Mouse (Mus musculus): ENCODE measurements at regions not wholly inside any gene's neighbourhood (a gene's known extent, or its start where the extent isn't known, plus 50 kb on each side); places are given as distances from the start of the nearest gene placed in this dataset.

DNA sequence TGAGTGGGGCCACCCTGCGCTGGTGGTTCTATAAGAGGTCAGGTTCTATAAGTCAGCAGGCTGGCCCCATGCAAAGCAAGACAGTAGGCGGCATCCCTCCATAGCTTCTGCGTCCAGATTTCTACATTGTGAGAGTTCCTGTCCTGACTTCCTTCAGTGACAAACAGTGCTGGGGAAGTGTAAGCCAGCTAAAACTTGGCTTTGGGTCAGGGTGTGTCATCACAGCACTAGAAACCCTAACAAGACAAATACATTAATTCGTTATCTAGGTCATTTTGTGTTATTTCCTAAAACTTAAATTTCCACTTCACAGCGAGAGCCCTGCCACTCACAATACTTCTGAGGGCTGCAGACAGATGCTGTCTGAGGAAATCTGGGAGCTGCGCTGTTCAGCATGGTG lies 181.3 kb downstream of the Ifng start:
- no peak for ATAC-seq (ENCODE audit: extremely low read depth, insufficient number of reproducible peaks, low FRiP score, poor library complexity, severe bottlenecking)
- Histone ChIP-seq H3K36me3 (replicated peaks) (no peaks in the 10 kb centered on the region), H3K4me3 (ENCODE audit: low read depth, low read length) (no peak overlapping the region), H3K27me3 (ENCODE audit: insufficient read depth, low read length) (no peaks in the 10 kb centered on the region), H3K9me3 (replicated peaks) (peaks cover 59% of the 10 kb centered on the region), H3K4me1 (ENCODE audit: insufficient read depth, low read depth, low read length) (no peaks in the 10 kb centered on the region)
- TF ChIP-seq CTCF (IDR thresholded peaks at IDR 0.05; ENCODE audit: low read depth, low read length), result no peak
- TF ChIP-seq POLR2AphosphoS5 (IDR thresholded peaks at IDR 0.05; ENCODE audit: insufficient replicate concordance, low read depth, low read length), result no peak
- no peak for TF ChIP-seq TAL1 (conservative IDR thresholded peaks at IDR 0.05; ENCODE audit: low read depth, low read length)
- TF ChIP-seq GATA2 (IDR thresholded peaks at IDR 0.05; ENCODE audit: borderline replicate concordance, low read depth, low read length), result no peak
- TF ChIP-seq GATA1 (IDR thresholded peaks at IDR 0.05; ENCODE audit: borderline replicate concordance, low read length), result no peak
- DNase-seq (ENCODE audit: low spot score), result no peak

DNA sequence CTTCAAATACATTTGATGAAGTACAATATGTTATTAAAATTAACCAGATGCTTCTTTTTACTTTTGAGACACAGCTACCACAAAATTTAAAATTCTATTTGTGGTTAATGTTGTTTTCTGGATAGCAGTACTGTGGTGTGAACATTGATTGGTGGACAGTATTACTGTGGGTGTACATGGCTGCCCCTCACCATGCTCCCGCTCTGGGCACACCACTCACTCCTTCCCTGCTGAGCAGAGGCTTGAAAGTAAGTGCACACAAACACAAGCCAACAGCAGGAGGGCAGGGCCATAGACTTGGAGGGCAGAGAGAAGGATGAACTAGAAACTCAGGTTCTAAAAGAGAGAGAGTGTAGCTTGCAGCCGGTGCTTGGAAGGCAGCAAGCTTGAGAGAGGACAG lies 182.1 kb downstream of the Ifng start:
- Histone ChIP-seq H3K27me3 (ENCODE audit: insufficient read depth, low read length) (no peaks in the 10 kb centered on the region), H3K4me1 (ENCODE audit: insufficient read depth, low read depth, low read length) (no peaks in the 10 kb centered on the region), H3K4me3 (ENCODE audit: low read depth, low read length) (no peak overlapping the region), H3K9me3 (replicated peaks) (peaks cover 57% of the 10 kb centered on the region), H3K36me3 (replicated peaks) (no peaks in the 10 kb centered on the region)
- DNase-seq (ENCODE audit: low spot score) (no peak), ATAC-seq (ENCODE audit: extremely low read depth, insufficient number of reproducible peaks, low FRiP score, poor library complexity, severe bottlenecking) (no peak)
- TF ChIP-seq CTCF (IDR thresholded peaks at IDR 0.05; ENCODE audit: low read depth, low read length) (no peak), GATA2 (IDR thresholded peaks at IDR 0.05; ENCODE audit: borderline replicate concordance, low read depth, low read length) (no peak), GATA1 (IDR thresholded peaks at IDR 0.05; ENCODE audit: borderline replicate concordance, low read length) (no peak), POLR2AphosphoS5 (IDR thresholded peaks at IDR 0.05; ENCODE audit: insufficient replicate concordance, low read depth, low read length) (no peak), TAL1 (conservative IDR thresholded peaks at IDR 0.05; ENCODE audit: low read depth, low read length) (no peak)

DNA sequence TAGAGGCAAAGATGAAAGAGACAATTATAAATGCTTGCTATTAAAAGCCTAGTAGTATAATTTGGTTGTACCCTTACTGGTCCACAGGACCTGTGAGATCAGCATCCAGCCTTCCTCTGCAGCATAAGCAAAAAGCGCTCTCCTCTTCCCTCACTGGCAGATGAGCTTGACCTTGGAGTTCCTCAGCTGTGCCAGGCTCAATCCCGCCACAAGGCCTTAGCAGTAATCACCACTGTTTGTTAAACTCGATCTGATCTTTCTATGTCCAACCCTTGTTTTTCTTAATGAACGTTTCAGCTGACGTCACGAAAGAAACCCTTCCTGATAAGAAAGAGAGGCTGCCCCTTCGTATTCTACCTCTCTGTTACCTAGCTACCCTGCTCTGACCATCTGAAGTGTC lies 183.5 kb downstream of the Ifng start:
- no peaks in the 10 kb centered on the region for H3K4me1 ChIP-seq (ENCODE audit: insufficient read depth, low read depth, low read length)
- no peak overlapping the region for H3K4me3 ChIP-seq (ENCODE audit: low read depth, low read length)
- DNase-seq (ENCODE audit: low spot score) (no peak), ATAC-seq (ENCODE audit: extremely low read depth, insufficient number of reproducible peaks, low FRiP score, poor library complexity, severe bottlenecking) (no peak)
- H3K27me3 ChIP-seq (ENCODE audit: insufficient read depth, low read length), result no peaks in the 10 kb centered on the region
- peaks cover 54% of the 10 kb centered on the region for H3K9me3 ChIP-seq (replicated peaks)
- H3K36me3 ChIP-seq (replicated peaks), result no peaks in the 10 kb centered on the region
- no peak for TF ChIP-seq GATA2 (IDR thresholded peaks at IDR 0.05; ENCODE audit: borderline replicate concordance, low read depth, low read length)
- TF ChIP-seq GATA1 (IDR thresholded peaks at IDR 0.05; ENCODE audit: borderline replicate concordance, low read length), result no peak
- no peak for TF ChIP-seq CTCF (IDR thresholded peaks at IDR 0.05; ENCODE audit: low read depth, low read length)

DNA sequence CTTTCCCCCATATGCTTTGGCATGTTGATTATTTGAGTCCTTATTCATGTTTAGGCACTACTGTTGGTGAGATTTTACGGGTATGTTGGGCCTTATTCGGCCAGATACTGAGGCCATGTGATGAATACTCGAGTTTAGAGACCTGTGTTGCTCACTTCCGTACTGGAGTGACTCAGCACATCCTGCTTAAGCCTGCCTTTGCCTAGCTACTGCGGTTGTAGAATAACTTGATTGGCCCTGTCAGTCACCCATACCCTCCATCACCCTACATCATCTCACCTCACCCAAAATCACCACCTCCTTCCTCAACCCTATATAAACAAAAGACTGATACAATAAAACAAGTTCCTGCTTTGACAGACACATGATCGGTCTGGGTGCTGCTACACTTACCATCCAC lies 187.2 kb downstream of the Ifng start:
- TF ChIP-seq GATA1 (IDR thresholded peaks at IDR 0.05; ENCODE audit: borderline replicate concordance, low read length), result no peak
- TF ChIP-seq GATA2 (IDR thresholded peaks at IDR 0.05; ENCODE audit: borderline replicate concordance, low read depth, low read length), result no peak
- no peak for TF ChIP-seq CTCF (IDR thresholded peaks at IDR 0.05; ENCODE audit: low read depth, low read length)
- TF ChIP-seq TAL1 (conservative IDR thresholded peaks at IDR 0.05; ENCODE audit: low read depth, low read length), result no peak
- TF ChIP-seq POLR2AphosphoS5 (IDR thresholded peaks at IDR 0.05; ENCODE audit: insufficient replicate concordance, low read depth, low read length), result no peak
- Histone ChIP-seq H3K9me3 (replicated peaks) (peaks cover 47% of the 10 kb centered on the region), H3K27me3 (ENCODE audit: insufficient read depth, low read length) (no peaks in the 10 kb centered on the region), H3K4me1 (ENCODE audit: insufficient read depth, low read depth, low read length) (no peaks in the 10 kb centered on the region), H3K4me3 (ENCODE audit: low read depth, low read length) (no peak overlapping the region), H3K36me3 (replicated peaks) (no peaks in the 10 kb centered on the region)
- ATAC-seq (ENCODE audit: extremely low read depth, insufficient number of reproducible peaks, low FRiP score, poor library complexity, severe bottlenecking) (no peak), DNase-seq (ENCODE audit: low spot score) (no peak)

DNA sequence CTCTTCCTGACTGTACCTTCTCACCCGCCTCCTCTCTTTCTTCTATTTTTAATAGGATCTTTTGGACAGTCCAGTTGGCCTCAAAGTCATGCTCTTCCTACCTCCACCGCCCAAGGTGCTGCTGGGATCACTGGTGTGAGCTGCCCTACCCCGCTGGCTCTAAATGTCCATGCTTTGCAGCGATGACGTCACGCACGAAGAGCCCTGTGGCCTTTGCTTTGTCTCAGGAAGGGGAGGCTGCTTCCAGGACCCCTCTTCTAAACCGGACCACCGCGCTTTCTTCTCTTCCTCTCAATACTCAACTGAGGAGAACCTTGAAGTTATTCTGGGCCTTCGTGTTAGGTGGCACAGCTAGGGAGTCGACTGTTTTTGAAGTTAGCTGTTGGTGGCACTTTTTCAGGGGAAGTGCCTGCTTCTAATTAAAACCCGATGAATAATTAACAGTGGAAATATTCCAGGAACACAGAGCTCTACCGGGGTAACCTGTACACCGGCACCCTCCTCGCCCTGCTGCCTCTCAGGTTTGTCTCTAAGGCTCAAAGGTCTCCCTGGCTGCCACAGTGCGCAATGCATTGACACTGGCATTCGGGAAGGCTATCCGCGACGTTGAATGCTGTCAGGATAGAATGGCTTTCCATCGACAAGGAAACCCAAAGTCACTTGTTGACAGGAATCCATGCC lies 188.7 kb downstream of the Ifng start:
- H3K4me3 ChIP-seq (ENCODE audit: low read depth, low read length), result no peak overlapping the region
- H3K4me1 ChIP-seq (ENCODE audit: insufficient read depth, low read depth, low read length), result no peaks in the 10 kb centered on the region
- H3K27me3 ChIP-seq (ENCODE audit: insufficient read depth, low read length), result no peaks in the 10 kb centered on the region
- H3K36me3 ChIP-seq (replicated peaks), result no peaks in the 10 kb centered on the region
- no peak for TF ChIP-seq GATA2 (IDR thresholded peaks at IDR 0.05; ENCODE audit: borderline replicate concordance, low read depth, low read length)
- no peak for TF ChIP-seq CTCF (IDR thresholded peaks at IDR 0.05; ENCODE audit: low read depth, low read length)
- TF ChIP-seq GATA1 (IDR thresholded peaks at IDR 0.05; ENCODE audit: borderline replicate concordance, low read length), result no peak
- TF ChIP-seq TAL1 (conservative IDR thresholded peaks at IDR 0.05; ENCODE audit: low read depth, low read length), result no peak
- no peak for TF ChIP-seq POLR2AphosphoS5 (IDR thresholded peaks at IDR 0.05; ENCODE audit: insufficient replicate concordance, low read depth, low read length)
- peaks cover 42% of the 10 kb centered on the region for H3K9me3 ChIP-seq (replicated peaks)
- no peak for DNase-seq (ENCODE audit: low spot score)
- no peak for ATAC-seq (ENCODE audit: extremely low read depth, insufficient number of reproducible peaks, low FRiP score, poor library complexity, severe bottlenecking)

DNA sequence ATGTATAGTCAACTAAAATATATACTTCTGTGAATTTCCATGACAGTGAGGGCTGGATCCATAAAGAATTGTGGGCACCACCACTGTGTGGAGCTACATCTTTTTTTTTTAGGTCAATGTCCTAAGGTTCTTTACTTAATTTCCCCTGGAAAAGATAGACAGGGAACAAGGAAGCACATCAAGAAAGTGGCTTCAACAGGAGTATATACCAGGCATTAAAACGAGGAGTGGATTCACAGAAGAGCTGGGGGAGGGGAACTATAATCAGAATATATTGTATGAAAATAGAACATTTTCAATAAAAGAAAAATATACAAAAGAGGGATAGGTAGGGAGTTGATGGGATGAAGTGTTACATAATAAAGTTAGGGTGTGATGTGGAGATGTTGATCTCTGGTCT lies 190.9 kb downstream of the Ifng start:
- no peak for ATAC-seq (ENCODE audit: extremely low read depth, insufficient number of reproducible peaks, low FRiP score, poor library complexity, severe bottlenecking)
- no peaks in the 10 kb centered on the region for H3K27me3 ChIP-seq (ENCODE audit: insufficient read depth, low read length)

More for the DNA sequence above, 190.9 kb downstream of the Ifng start:
- no peak overlapping the region for H3K4me3 ChIP-seq (ENCODE audit: low read depth, low read length)
- no peak for DNase-seq (ENCODE audit: low spot score)
- H3K9me3 ChIP-seq (replicated peaks), result peaks cover 32% of the 10 kb centered on the region
- TF ChIP-seq CTCF (IDR thresholded peaks at IDR 0.05; ENCODE audit: low read depth, low read length), result no peak
- TF ChIP-seq GATA1 (IDR thresholded peaks at IDR 0.05; ENCODE audit: borderline replicate concordance, low read length), result no peak
- TF ChIP-seq GATA2 (IDR thresholded peaks at IDR 0.05; ENCODE audit: borderline replicate concordance, low read depth, low read length), result no peak
- no peak for TF ChIP-seq TAL1 (conservative IDR thresholded peaks at IDR 0.05; ENCODE audit: low read depth, low read length)
- TF ChIP-seq POLR2AphosphoS5 (IDR thresholded peaks at IDR 0.05; ENCODE audit: insufficient replicate concordance, low read depth, low read length), result no peak
- H3K4me1 ChIP-seq (ENCODE audit: insufficient read depth, low read depth, low read length), result no peaks in the 10 kb centered on the region
- H3K36me3 ChIP-seq (replicated peaks), result no peaks in the 10 kb centered on the region

Measured in G1E (cell line).